Mouse (Mus musculus) limb, embryonic 15.5 days (tissue): ENCODE results near the gene Shank1. TPM values are rescaled to one million over a fixed set of nuclear protein-coding genes. Genes with fewer than 3 reads are reported as not detected.

Source experiments
- ATAC-seq: fragments of 200-750 bp; cut with Nextera tagmentation; 2 replicates; pipeline ENCODE4 v1.8.0; 2017; ENCODE audit warnings: low read depth, moderate TSS enrichment; ENCODE audit not compliant: insufficient number of reproducible peaks, low FRiP score, low TSS enrichment
- H3K27ac ChIP-seq: fragments of 300-500 bp; sonication (generic); 2 replicates; pipeline ENCODE4 v1.5.1; 2015; ENCODE audit warnings: moderate library complexity, mild to moderate bottlenecking, inconsistent platforms
- H3K27me3 ChIP-seq: fragments of 300-500 bp; sonication (generic); 2 replicates; pipeline ENCODE4 v1.6.1; 2015; ENCODE audit warnings: inconsistent platforms
- H3K36me3 ChIP-seq: fragments of 300-500 bp; sonication (generic); 2 replicates; pipeline ENCODE4 v1.6.1; 2015; ENCODE audit warnings: inconsistent platforms
- H3K4me1 ChIP-seq: fragments of 300-500 bp; sonication (generic); 2 replicates; pipeline ENCODE4 v1.6.1; 2015; ENCODE audit warnings: inconsistent platforms
- H3K4me2 ChIP-seq: fragments of 300-500 bp; sonication (generic); 2 replicates; pipeline ENCODE4 v1.6.1; 2015; ENCODE audit warnings: mild to moderate bottlenecking, inconsistent platforms
- H3K4me3 ChIP-seq: fragments of 300-500 bp; sonication (generic); 2 replicates; pipeline ENCODE4 v1.5.1; 2015; ENCODE audit warnings: mild to moderate bottlenecking, inconsistent platforms
- H3K9ac ChIP-seq: fragments of 300-500 bp; sonication (generic); 2 replicates; pipeline ENCODE4 v1.6.1; 2015; ENCODE audit warnings: inconsistent platforms
- H3K9me3 ChIP-seq: fragments of 300-500 bp; sonication (generic); 2 replicates; pipeline ENCODE4 v1.6.1; 2016; ENCODE audit warnings: inconsistent platforms
- WGBS: fragments of 180-500 bp; shearing (Covaris S2); methylation state at CpG from one replicate; pipeline ENCODE4 v1.1.7; 2015; 5-methylcytosine and 5-hydroxymethylcytosine counted together
- polyA plus RNA-seq: library from polyadenylated mRNA; unstranded; fragments of >200 nt; fragmentation: Nextera tagmentation; extraction: Ambion mirVana; gene quantifications from 2 replicates; pipeline ENCODE4 v1.2.1, GENCODE M21; 2015

Shank1 gene
- polyA plus RNA-seq, 1 experiment from 2014 or later: 3.2 TPM

GRCm38 (mm10) chr7:44326614-44327013, 16.6 kb downstream of the Shank1 start:
- no peak overlapping the region for H3K9ac ChIP-seq
- no peak overlapping the region for H3K4me3 ChIP-seq
- 0 out of 2 replicates have a peak, but pooled peaks cover 1% of the 10 kb centered on the region for H3K36me3 ChIP-seq
- H3K4me1 ChIP-seq: no peaks in the 10 kb centered on the region
- H3K9me3 ChIP-seq: no peaks in the 10 kb centered on the region
- no peak overlapping the region for H3K4me2 ChIP-seq
- 46% methylated on average over 6 of the region's 6 CpGs for WGBS
- 0 out of 2 replicates have a peak, but pooled peaks cover 23% of the 10 kb centered on the region for H3K27me3 ChIP-seq
- no peak for ATAC-seq
- H3K27ac ChIP-seq: no peak overlapping the region

DNA sequence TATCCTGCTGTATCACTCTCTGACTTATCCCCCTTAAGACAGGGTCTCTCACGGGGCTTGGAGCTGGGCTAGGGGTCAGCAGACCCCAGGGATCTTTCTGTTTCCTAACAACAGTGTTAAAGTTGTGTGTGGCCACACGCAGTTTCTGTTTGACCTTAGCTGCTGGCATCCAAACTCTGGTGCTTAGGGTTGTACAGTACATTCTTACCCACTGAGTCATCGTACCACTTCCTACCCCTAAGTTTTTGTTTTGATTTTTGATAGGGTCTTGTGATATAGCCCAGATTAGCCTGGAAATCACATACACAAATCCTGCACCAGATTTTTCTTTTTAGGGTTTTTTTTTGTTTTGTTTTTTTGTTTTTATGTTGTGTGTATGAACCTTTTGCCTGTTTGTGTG, 22.3 kb downstream of the Shank1 start:
- Histone ChIP-seq H3K9me3 (no peaks in the 10 kb centered on the region), H3K4me1 (peaks cover 14% of the 10 kb centered on the region), H3K27me3 (peaks cover 57% of the 10 kb centered on the region), H3K9ac (no peak overlapping the region), H3K36me3 (no peaks in the 10 kb centered on the region), H3K27ac (no peak overlapping the region), H3K4me2 (no peak overlapping the region), H3K4me3 (no peak overlapping the region)
- ATAC-seq: no peak
- WGBS: 71% methylated on average over 3 of the region's 3 CpGs

GRCm38 (mm10) chr7:44334139-44334538, 24.1 kb downstream of the Shank1 start:
- Histone ChIP-seq H3K4me3 (no peak overlapping the region), H3K27me3 (peaks cover 75% of the 10 kb centered on the region), H3K27ac (no peak overlapping the region), H3K9ac (no peak overlapping the region), H3K36me3 (no peaks in the 10 kb centered on the region), H3K4me1 (peaks cover 14% of the 10 kb centered on the region), H3K9me3 (no peaks in the 10 kb centered on the region), H3K4me2 (no peak overlapping the region)
- WGBS: 70% methylated on average over 14 of the region's 14 CpGs
- no peak for ATAC-seq

GRCm38 (mm10) chr7:44335031-44335878, 25.2 kb downstream of the Shank1 start:
- Histone ChIP-seq H3K4me3 (peak overlapping the region; percentile 37), H3K9me3 (no peaks in the 10 kb centered on the region), H3K36me3 (no peaks in the 10 kb centered on the region), H3K27me3 (peaks cover 86% of the 10 kb centered on the region), H3K9ac (no peak overlapping the region), H3K4me2 (peak overlapping the region; percentile 75), H3K4me1 (peaks cover 14% of the 10 kb centered on the region), H3K27ac (no peak overlapping the region)
- 5% methylated on average over 22 of the region's 40 CpGs for WGBS
- no peak for ATAC-seq

- H3K4me1 ChIP-seq: peaks cover 14% of the 10 kb centered on the region
- H3K9me3 ChIP-seq: no peaks in the 10 kb centered on the region
- no peak overlapping the region for H3K9ac ChIP-seq
- H3K4me3 ChIP-seq: peak overlapping the region; percentile 37
- no peaks in the 10 kb centered on the region for H3K36me3 ChIP-seq
- WGBS: 4% methylated on average over 53 of the region's 54 CpGs
- no peak for ATAC-seq
- peaks cover 88% of the 10 kb centered on the region for H3K27me3 ChIP-seq
- H3K4me2 ChIP-seq: peak overlapping the region; percentile 75
- no peak overlapping the region for H3K27ac ChIP-seq
Measured at GRCm38 (mm10) chr7:44336046-44337021, 26.3 kb downstream of the Shank1 start.

DNA sequence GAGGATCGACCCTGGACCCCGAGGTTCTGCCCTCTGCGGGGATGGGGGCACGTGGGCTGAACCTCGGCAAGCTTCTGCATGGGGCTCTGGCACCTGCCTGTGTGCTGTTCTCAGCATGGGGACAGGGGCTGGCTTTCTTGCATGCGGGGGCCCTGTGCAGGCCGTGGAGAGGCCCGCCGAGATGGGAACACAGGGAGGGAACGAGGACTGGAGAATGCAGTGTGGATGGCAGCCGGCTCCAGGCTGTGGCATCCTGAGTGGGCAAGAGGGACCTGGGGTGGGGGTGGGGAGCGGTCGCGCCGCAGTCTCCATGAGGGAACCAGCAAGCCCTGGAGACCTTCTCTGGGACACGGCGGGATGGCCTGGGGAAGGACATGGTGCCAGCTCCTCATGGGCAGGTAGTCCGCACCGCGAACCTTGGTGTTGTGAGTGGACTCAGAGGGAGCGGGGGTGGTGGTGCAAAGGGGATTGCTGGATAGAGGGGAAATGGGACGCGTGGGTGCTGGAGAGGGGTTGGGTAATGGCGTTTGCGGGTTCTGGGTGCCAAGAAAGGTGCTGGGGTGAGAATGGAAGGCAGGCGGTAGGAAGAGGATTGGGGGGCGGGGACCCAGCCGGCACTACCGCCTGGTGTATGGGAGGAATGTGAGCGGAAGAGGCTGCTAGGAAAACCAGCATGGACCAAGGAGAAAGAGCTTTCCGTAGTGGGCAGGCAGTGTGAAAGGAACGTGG, 27.2 kb downstream of the Shank1 start:
- peaks cover 14% of the 10 kb centered on the region for H3K4me1 ChIP-seq
- 5% methylated on average over 32 of the region's 32 CpGs for WGBS
- no peak for ATAC-seq

GRCm38 (mm10) chr7:44340226-44340625, 30.2 kb downstream of the Shank1 start:
- no peak overlapping the region for H3K4me3 ChIP-seq
- WGBS: 63% methylated on average over 6 of the region's 6 CpGs
- H3K9me3 ChIP-seq: no peaks in the 10 kb centered on the region
- no peak for ATAC-seq
- peaks cover 71% of the 10 kb centered on the region for H3K27me3 ChIP-seq
- no peak overlapping the region for H3K27ac ChIP-seq
- no peak overlapping the region for H3K4me2 ChIP-seq
- H3K9ac ChIP-seq: no peak overlapping the region
- peaks cover 6% of the 10 kb centered on the region; the same call in 1 of the 2 replicates for H3K36me3 ChIP-seq
- H3K4me1 ChIP-seq: peaks cover 16% of the 10 kb centered on the region

More for the DNA sequence above, 27.2 kb downstream of the Shank1 start:
- Histone ChIP-seq H3K4me3 (no peak overlapping the region), H3K9ac (no peak overlapping the region), H3K4me2 (no peak overlapping the region), H3K36me3 (no peaks in the 10 kb centered on the region), H3K27me3 (peaks cover 89% of the 10 kb centered on the region), H3K9me3 (no peaks in the 10 kb centered on the region), H3K27ac (no peak overlapping the region)

- H3K27ac ChIP-seq: no peak overlapping the region
- peaks cover 7% of the 10 kb centered on the region for H3K4me1 ChIP-seq
- H3K9me3 ChIP-seq: no peaks in the 10 kb centered on the region
- no peak overlapping the region for H3K4me2 ChIP-seq
- H3K36me3 ChIP-seq: peaks cover 12% of the 10 kb centered on the region
- H3K9ac ChIP-seq: no peak overlapping the region
- peaks cover 64% of the 10 kb centered on the region for H3K27me3 ChIP-seq
- ATAC-seq: no peak
- WGBS: 87% methylated on average over 10 of the region's 10 CpGs
- H3K4me3 ChIP-seq: no peak overlapping the region
Measured at GRCm38 (mm10) chr7:44341119-44341518, 31.1 kb downstream of the Shank1 start.

- peaks cover 3% of the 10 kb centered on the region; the same call in 1 of the 2 replicates for H3K4me1 ChIP-seq
- H3K9me3 ChIP-seq: no peaks in the 10 kb centered on the region
- H3K9ac ChIP-seq: no peak overlapping the region
- H3K27ac ChIP-seq: no peak overlapping the region
- H3K4me2 ChIP-seq: no peak overlapping the region
- WGBS: 56% methylated on average over 5 of the region's 5 CpGs
- peaks cover 18% of the 10 kb centered on the region for H3K36me3 ChIP-seq
- no peak overlapping the region for H3K4me3 ChIP-seq
- ATAC-seq: no peak
- peaks cover 63% of the 10 kb centered on the region for H3K27me3 ChIP-seq
Measured at GRCm38 (mm10) chr7:44341714-44342113, 31.7 kb downstream of the Shank1 start.

- Histone ChIP-seq H3K9ac (no peak overlapping the region), H3K36me3 (peaks cover 18% of the 10 kb centered on the region), H3K4me1 (peaks cover 3% of the 10 kb centered on the region; the same call in 1 of the 2 replicates), H3K4me3 (no peak overlapping the region), H3K9me3 (no peaks in the 10 kb centered on the region), H3K27ac (no peak overlapping the region), H3K27me3 (peaks cover 57% of the 10 kb centered on the region), H3K4me2 (no peak overlapping the region)
- no peak for ATAC-seq
- WGBS: 18% methylated on average over 10 of the region's 11 CpGs
Measured at GRCm38 (mm10) chr7:44343459-44344015, 33.5 kb downstream of the Shank1 start.

- Histone ChIP-seq H3K4me1 (peaks cover 3% of the 10 kb centered on the region; the same call in 1 of the 2 replicates), H3K4me2 (no peak overlapping the region), H3K27me3 (peaks cover 53% of the 10 kb centered on the region), H3K9me3 (no peaks in the 10 kb centered on the region), H3K27ac (no peak overlapping the region), H3K36me3 (peaks cover 18% of the 10 kb centered on the region), H3K9ac (no peak overlapping the region), H3K4me3 (no peak overlapping the region)
- no peak for ATAC-seq
- 72% methylated on average over 12 of the region's 12 CpGs for WGBS
Measured at GRCm38 (mm10) chr7:44344622-44345021, 34.6 kb downstream of the Shank1 start.
